ENCODE assay signal across 8 mouse cellular contexts in the genomic region with DNA sequence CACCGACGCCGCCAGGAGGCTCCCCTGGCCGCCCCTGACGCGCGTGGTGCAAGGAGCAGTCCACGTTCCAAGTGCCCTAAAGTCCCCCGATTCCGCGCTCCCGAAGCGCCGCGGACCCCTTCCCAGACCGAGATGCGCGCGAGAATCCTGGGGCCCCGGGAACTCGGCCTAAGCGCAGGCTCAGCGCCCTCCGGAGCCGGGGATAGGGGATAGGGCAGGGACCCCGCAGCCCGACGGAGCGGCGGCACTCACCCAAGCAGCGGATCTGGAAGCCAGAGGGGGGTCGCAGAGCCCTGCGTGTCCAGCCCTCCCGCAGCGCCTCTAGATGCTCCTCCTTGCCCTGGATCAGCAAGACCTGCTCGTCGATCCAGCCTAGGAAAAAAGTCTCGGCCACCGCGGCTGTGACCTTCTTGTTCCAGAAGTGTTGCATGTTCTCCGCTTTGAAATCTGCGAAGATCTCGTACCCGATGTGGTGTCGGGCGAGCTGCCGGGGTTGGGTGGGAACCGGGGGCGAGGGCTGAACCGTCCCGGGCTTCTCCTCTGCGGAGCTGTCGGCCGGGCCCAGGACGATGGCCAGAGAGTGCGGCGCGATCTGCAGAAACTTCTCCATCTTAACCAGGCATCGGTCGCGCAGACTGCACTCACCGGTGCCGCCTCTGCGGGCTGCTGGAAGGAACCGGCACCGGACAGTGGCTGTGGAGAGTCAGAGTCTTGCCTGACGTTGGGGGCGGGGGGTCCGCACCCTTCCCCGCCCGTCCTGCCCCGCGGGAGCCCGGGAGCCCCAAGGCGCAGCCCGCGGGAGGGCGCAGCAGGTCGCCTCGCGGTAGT. TPM values are rescaled to one million over a fixed set of nuclear protein-coding genes. Genes with fewer than 3 reads are reported as not detected.
DNase-seq lines count a peak whose midpoint lies in the region; ATAC-seq and TF ChIP-seq lines count a peak whose summit lies in the region.

No protein-coding gene starts in this region.

- intact Hi-C loops in heart, postnatal 14 days (cut with DNase I), result loop anchor here (5.0 to 10.0 kb wide), 2 partner anchors 89 to 282 kb away; no protein-coding TSS in a partner anchor

- peak; percentile 44 to 47 for DNase-seq in cerebellum, postnatal 10 days
- no peak for DNase-seq in cerebellum, adult 8-10 months
- no peak for DNase-seq in CH12.LX (ENCODE audit: extremely low read depth)
- peak; percentile 45 to 52 for DNase-seq in heart, postnatal 14 days
- peak; percentile 77 for DNase-seq in limb, embryonic 11.5 days (ENCODE audit: low spot score)
- DNase-seq in urinary bladder, postnatal 14 days (ENCODE audit: low spot score), result peak; percentile 27

- in situ Hi-C loops in CH12.LX (cut with MboI; ENCODE audit: low pct_ligation_motif_present, low pct_unique_long_range_greater_than_20kb, low sequenced_read_pairs), result no loop called here

- dilution Hi-C loops in CH12.LX (cut with MboI; ENCODE audit: extremely low pct_ligation_motif_present, extremely low pct_unique_long_range_greater_than_20kb, low sequenced_read_pairs), result no loop called here

- TF ChIP-seq RAD21 in CH12.LX (IDR thresholded peaks at IDR 0.05; ENCODE audit: low read depth, low read length), result no peak

- peak overlapping the region; percentile 32 to 76 (median 71) for H3K4me3 ChIP-seq in CH12.LX (replicated peaks in 1 of 3; ENCODE audit: low read depth in 2 of 3, low read length in 2 of 3, poor library complexity in 1 of 3)
- H3K4me3 ChIP-seq in embryonic facial prominence, embryonic 12.5 days, result peak overlapping the region; percentile 60
- H3K4me3 ChIP-seq in limb, embryonic 11.5 days (ENCODE audit: low read depth, low read length), result peak overlapping the region; percentile 56
- H3K4me3 ChIP-seq in midbrain, embryonic 13.5 days (replicated peaks), result peak overlapping the region; percentile 55

- no peak for TF ChIP-seq POLR2A in CH12.LX (IDR thresholded peaks at IDR 0.05; ENCODE audit: low read depth, low read length)

- peak overlapping the region; percentile 64 for H3K9ac ChIP-seq in CH12.LX (ENCODE audit: insufficient read depth, low read depth)
- peak overlapping the region; percentile 52 for H3K9ac ChIP-seq in embryonic facial prominence, embryonic 12.5 days
- peak overlapping the region; percentile 51 for H3K9ac ChIP-seq in limb, embryonic 11.5 days (ENCODE audit: low read length)
- peak overlapping the region; percentile 60 for H3K9ac ChIP-seq in midbrain, embryonic 13.5 days (replicated peaks)

- no peak overlapping the region for H3K27ac ChIP-seq in CH12.LX (ENCODE audit: insufficient read depth, low read depth)
- 0 out of 2 replicates have a peak overlapping the region, but pooled peaks have one; percentile 41 for H3K27ac ChIP-seq in embryonic facial prominence, embryonic 12.5 days
- no peak overlapping the region for H3K27ac ChIP-seq in limb, embryonic 11.5 days (replicated peaks; ENCODE audit: low read depth, low read length)
- no peak overlapping the region for H3K27ac ChIP-seq in midbrain, embryonic 13.5 days

- TF ChIP-seq CTCF in CH12.LX (conservative IDR thresholded peaks at IDR 0.05 in 1 of 2, IDR thresholded peaks at IDR 0.05 in 1 of 2; ENCODE audit: low read depth in 2 of 2, low read length in 2 of 2), result no peak

- TF ChIP-seq EP300 in CH12.LX (IDR thresholded peaks at IDR 0.05; ENCODE audit: low read length), result no peak

- peaks cover 8% of the 10 kb centered on the region for H3K9me3 ChIP-seq in CH12.LX (replicated peaks; ENCODE audit: low read length)
- H3K9me3 ChIP-seq in embryonic facial prominence, embryonic 12.5 days, result no peaks in the 10 kb centered on the region
- no peaks in the 10 kb centered on the region for H3K9me3 ChIP-seq in limb, embryonic 11.5 days (ENCODE audit: control insufficient read depth, low read length)
- H3K9me3 ChIP-seq in midbrain, embryonic 13.5 days, result no peaks in the 10 kb centered on the region

- H3K4me2 ChIP-seq in CH12.LX (ENCODE audit: insufficient read depth, low read depth, poor library complexity, severe bottlenecking), result peak overlapping the region; percentile 58
- H3K4me2 ChIP-seq in embryonic facial prominence, embryonic 12.5 days (replicated peaks), result peak overlapping the region; percentile 95
- peak overlapping the region; percentile 93 for H3K4me2 ChIP-seq in limb, embryonic 11.5 days (ENCODE audit: low read depth, severe bottlenecking)
- H3K4me2 ChIP-seq in midbrain, embryonic 13.5 days (replicated peaks), result peak overlapping the region; percentile 99

- H3K4me1 ChIP-seq in CH12.LX (ENCODE audit: control insufficient read depth in 1 of 2, insufficient read depth in 2 of 2), result peaks cover 0 to 3% of the 10 kb centered on the region in 2 experiments; a peak in 1 of 4 replicates
- H3K4me1 ChIP-seq in embryonic facial prominence, embryonic 12.5 days, result peaks cover 14% of the 10 kb centered on the region
- H3K4me1 ChIP-seq in limb, embryonic 11.5 days (ENCODE audit: control insufficient read depth, insufficient read depth, low read length), result peaks cover 10% of the 10 kb centered on the region; the same call in 1 of the 2 replicates
- peaks cover 24% of the 10 kb centered on the region for H3K4me1 ChIP-seq in midbrain, embryonic 13.5 days (replicated peaks)

- WGBS in embryonic facial prominence, embryonic 12.5 days, result 1% methylated on average over 81 of the region's 81 CpGs
- WGBS in limb, embryonic 11.5 days, result under 1% methylated on average over 81 of the region's 81 CpGs
- WGBS in midbrain, embryonic 13.5 days, result under 1% methylated on average over 78 of the region's 81 CpGs

- no peaks in the 10 kb centered on the region for H3K27me3 ChIP-seq in CH12.LX (replicated peaks)
- peaks cover 69% of the 10 kb centered on the region for H3K27me3 ChIP-seq in embryonic facial prominence, embryonic 12.5 days
- peaks cover 51% of the 10 kb centered on the region for H3K27me3 ChIP-seq in limb, embryonic 11.5 days (ENCODE audit: control insufficient read depth, insufficient read depth, low read length)
- H3K27me3 ChIP-seq in midbrain, embryonic 13.5 days, result peaks cover 87% of the 10 kb centered on the region

- peak; percentile 57 for ATAC-seq in embryonic facial prominence, embryonic 12.5 days (ENCODE audit: insufficient number of reproducible peaks, insufficient read depth, low FRiP score, low TSS enrichment)
- peak; percentile 57; the same call in 1 of the 2 replicates for ATAC-seq in limb, embryonic 11.5 days (ENCODE audit: insufficient number of reproducible peaks, low FRiP score, low TSS enrichment, low read depth)
- peak; percentile 67 for ATAC-seq in midbrain, embryonic 13.5 days

- no peaks in the 10 kb centered on the region for H3K36me3 ChIP-seq in CH12.LX (replicated peaks in 1 of 2; ENCODE audit: control insufficient read depth in 1 of 2, insufficient read depth in 1 of 2, low read length in 1 of 2)
- no peaks in the 10 kb centered on the region for H3K36me3 ChIP-seq in embryonic facial prominence, embryonic 12.5 days
- H3K36me3 ChIP-seq in limb, embryonic 11.5 days (ENCODE audit: control insufficient read depth, insufficient read depth, low read length), result no peaks in the 10 kb centered on the region
- H3K36me3 ChIP-seq in midbrain, embryonic 13.5 days, result no peaks in the 10 kb centered on the region

- H3K79me2 ChIP-seq in CH12.LX (replicated peaks; ENCODE audit: control insufficient read depth, extremely low read depth, insufficient read depth, poor library complexity, severe bottlenecking), result no peaks in the 10 kb centered on the region

TF ChIP-seq in CH12.LX, 34 proteins besides CTCF, POLR2A, EP300 and RAD21:
- TF ChIP-seq JUN (IDR thresholded peaks at IDR 0.05; ENCODE audit: insufficient read depth, low read depth, low read length) (no peak), CHD2 (IDR thresholded peaks at IDR 0.05; ENCODE audit: low read length) (no peak), ZKSCAN1 (IDR thresholded peaks at IDR 0.05; ENCODE audit: borderline replicate concordance, low read depth, low read length) (no peak), HCFC1 (IDR thresholded peaks at IDR 0.05; ENCODE audit: low read depth, low read length) (no peak), ETS1 (conservative IDR thresholded peaks at IDR 0.05; ENCODE audit: low read depth, low read length) (no peak), E2F4 (IDR thresholded peaks at IDR 0.05; ENCODE audit: insufficient replicate concordance, low read depth, low read length) (no peak), ZNF384 (IDR thresholded peaks at IDR 0.05; ENCODE audit: low read depth, low read length) (no peak), MAZ (IDR thresholded peaks at IDR 0.05; ENCODE audit: low read depth, low read length) (no peak), NELFE (IDR thresholded peaks at IDR 0.05; ENCODE audit: low read depth, low read length) (no peak), IRF4 (IDR thresholded peaks at IDR 0.05; ENCODE audit: low read depth, low read length) (no peak), MEF2A (IDR thresholded peaks at IDR 0.05; ENCODE audit: borderline replicate concordance, low read depth, low read length) (no peak), USF1 (IDR thresholded peaks at IDR 0.05; ENCODE audit: low read depth, low read length) (no peak), SMC3 (IDR thresholded peaks at IDR 0.05; ENCODE audit: low read depth, low read length) (no peak), PAX5 (IDR thresholded peaks at IDR 0.05; ENCODE audit: low read length) (no peak), ELF1 (IDR thresholded peaks at IDR 0.05; ENCODE audit: low read depth, low read length) (no peak), JUND (conservative IDR thresholded peaks at IDR 0.05; ENCODE audit: low read depth, low read length) (no peak)

RNA-seq across cellular contexts. Expression of gene Stox2, which starts 33.3 kb away (rescaled TPM):
- 0.38 and 0.42 TPM in 2 replicates for total RNA-seq in CH12.LX (2012; rRNA removed)
- total RNA-seq in CH12.LX (2014; rRNA removed), result 0.20 and 0.23 TPM in 2 replicates
- 0.93 and 1.0 TPM in 2 replicates for polyA plus RNA-seq in CH12.LX (2012; ENCODE audit: insufficient read length, low read depth)
- 23.9 and 25.8 TPM in 2 replicates for polyA plus RNA-seq in embryonic facial prominence, embryonic 12.5 days (2016; fragmentation: Nextera tagmentation; extraction: Ambion mirVana)
- 10 to 100 TPM; 16.9 to 19.2 TPM for total RNA-seq in heart, postnatal 14 days (2021)
- 18.5 and 21.5 TPM in 2 replicates for polyA plus RNA-seq in limb, embryonic 11.5 days (2014; fragmentation: Nextera tagmentation; extraction: Ambion mirVana)
- 45.9 and 46.1 TPM in 2 replicates for polyA plus RNA-seq in midbrain, embryonic 13.5 days (2015; fragmentation: Nextera tagmentation; extraction: Ambion mirVana)

Comparison
In these comparisons a context has a peak if more than half of its experiments do, and no peak if none do; other contexts are left out.
1. DNase-seq: peak in cerebellum, postnatal 10 days (2 of 2), heart, postnatal 14 days (2 of 2), limb, embryonic 11.5 days (single experiment) and urinary bladder, postnatal 14 days (single experiment); none in cerebellum, adult 8-10 months (single experiment) and CH12.LX (single experiment).
2. Peak in every context shown above with its lines, with median percentiles within 50 percentile points of each other: H3K4me2 ChIP-seq, H3K4me3 ChIP-seq, H3K9ac ChIP-seq and ATAC-seq.